Mouse (Mus musculus) intestine, embryonic 14.5 days (tissue): Measurements from ENCODE around the gene Daam1. TPM values are rescaled to one million over a fixed set of nuclear protein-coding genes. Genes with fewer than 3 reads are reported as not detected.

Experiments
- ATAC-seq: fragments of 200-750 bp; cut with Nextera tagmentation; replicated peaks from 2 replicates; pipeline ENCODE4 v1.8.0; 2017; ENCODE audit warnings: low read depth, moderate number of reproducible peaks, moderate TSS enrichment, moderate library complexity; ENCODE audit not compliant: low FRiP score, low TSS enrichment
- DNase-seq: peaks from one replicate; pipeline ENCODE4 v3.0.0-alpha.2; 2018; ENCODE audit warnings: low spot score
- H3K27ac ChIP-seq: fragments of 300-500 bp; sonication (generic); 2 replicates; pipeline ENCODE4 v1.5.1; 2014; ENCODE audit warnings: low read depth, mild to moderate bottlenecking, control low read depth
- H3K27me3 ChIP-seq: fragments of 300-500 bp; sonication (generic); replicated peaks from 2 replicates; pipeline ENCODE4 v1.6.1; 2014; ENCODE audit warnings: low read length, control low read depth; ENCODE audit not compliant: control insufficient read depth, insufficient read depth
- H3K36me3 ChIP-seq: fragments of 300-500 bp; sonication (generic); 2 replicates; pipeline ENCODE4 v1.6.1; 2014; ENCODE audit warnings: low read length, control low read depth; ENCODE audit not compliant: control insufficient read depth, insufficient read depth
- H3K4me1 ChIP-seq: fragments of 300-500 bp; sonication (generic); replicated peaks from 2 replicates; pipeline ENCODE4 v1.6.1; 2014; ENCODE audit warnings: low read length, control low read depth, mixed read lengths; ENCODE audit not compliant: control insufficient read depth, insufficient read depth
- H3K4me2 ChIP-seq: fragments of 300-500 bp; sonication (generic); 2 replicates; pipeline ENCODE4 v1.6.1; 2014; ENCODE audit warnings: low read length
- H3K4me3 ChIP-seq: fragments of 300-500 bp; sonication (generic); 2 replicates; pipeline ENCODE4 v1.5.1; 2014; ENCODE audit warnings: low read depth, low read length, control low read depth, mixed read lengths
- H3K9ac ChIP-seq: fragments of 300-500 bp; sonication (generic); 2 replicates; pipeline ENCODE4 v1.6.1; 2014; ENCODE audit warnings: mild to moderate bottlenecking, low read length
- H3K9me3 ChIP-seq: fragments of 300-500 bp; sonication (generic); 2 replicates; pipeline ENCODE4 v1.6.1; 2016; ENCODE audit warnings: low read length, control low read depth; ENCODE audit not compliant: control insufficient read depth
- WGBS: fragments of 180-500 bp; shearing (Covaris S2); extraction: QIAGEN DNeasy Blood & Tissue Kit; methylation state at CpG from one replicate; pipeline ENCODE4 v1.1.7; 2014; 5-methylcytosine and 5-hydroxymethylcytosine counted together
- polyA plus RNA-seq: library from polyadenylated mRNA; unstranded; fragments of >200 nt; fragmentation: Nextera tagmentation; extraction: Ambion mirVana; gene quantifications from 2 replicates; pipeline ENCODE4 v1.2.1, GENCODE M21; 2014

Daam1 gene
- polyA plus RNA-seq, 1 experiment from 2014 or later: 15.6 TPM

DNA sequence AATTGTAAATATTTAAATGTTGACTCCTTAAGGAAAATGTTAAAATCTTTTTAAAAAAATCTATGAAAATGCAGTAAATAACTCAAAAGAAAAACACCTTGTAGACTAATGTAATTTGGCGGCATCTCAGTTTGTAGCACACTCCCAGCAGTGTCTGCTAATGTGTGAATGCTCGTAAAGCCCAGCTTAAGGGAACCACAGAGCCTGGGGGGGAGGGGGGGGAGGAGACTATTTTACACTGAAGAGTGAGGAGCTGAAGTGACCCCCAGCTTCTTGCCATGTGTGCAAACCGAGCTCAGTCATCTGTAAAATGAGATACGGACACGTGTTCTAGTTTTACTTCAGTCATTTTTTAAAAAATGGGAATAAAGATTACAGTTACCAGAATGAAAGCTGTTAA is 16.7 kb downstream of the Daam1 start:
- Histone ChIP-seq H3K9me3 (no peaks in the 10 kb centered on the region), H3K4me1 (peaks cover 9% of the 10 kb centered on the region), H3K4me2 (no peak overlapping the region), H3K4me3 (no peak overlapping the region), H3K36me3 (no peaks in the 10 kb centered on the region), H3K27me3 (no peaks in the 10 kb centered on the region), H3K27ac (no peak overlapping the region), H3K9ac (no peak overlapping the region)
- DNase-seq (no peak), ATAC-seq (no peak)
- WGBS: 49% methylated on average over 5 of the region's 5 CpGs

DNA sequence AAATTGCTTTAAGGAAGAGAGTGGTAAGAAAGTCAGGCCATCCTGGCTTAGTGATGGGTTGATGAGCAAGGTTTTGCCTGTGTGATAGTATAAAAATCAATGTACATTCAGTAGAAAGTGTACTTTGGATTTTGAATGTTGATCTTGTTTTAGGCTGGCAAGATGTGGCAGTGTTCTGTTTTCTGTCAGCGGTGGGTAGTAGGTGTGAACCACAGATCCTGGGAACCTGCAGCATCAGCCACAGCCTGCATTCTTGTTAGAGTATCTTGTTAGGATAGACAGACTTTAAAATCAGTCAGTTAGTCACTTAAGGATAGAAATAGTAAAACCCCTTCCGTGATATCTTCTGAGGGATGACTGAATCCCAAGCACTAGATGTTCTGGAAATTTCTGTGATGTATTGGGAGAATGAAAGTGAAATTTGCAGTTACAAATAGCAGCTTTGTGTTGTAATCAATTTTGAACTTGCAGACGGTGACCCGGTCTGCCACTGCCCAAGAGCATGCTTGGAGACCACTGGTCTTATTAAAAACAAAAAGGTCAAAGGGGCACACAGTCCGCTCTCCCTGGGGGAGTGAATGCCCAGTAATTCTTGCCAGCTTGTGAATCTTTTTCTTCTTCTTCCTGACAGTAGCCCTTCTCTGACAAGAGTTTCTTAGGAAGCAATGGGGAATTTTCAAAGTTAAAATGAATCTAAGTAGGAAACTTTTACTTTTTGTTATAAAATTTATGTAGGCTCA is 17.3 kb downstream of the Daam1 start:
- Histone ChIP-seq H3K27me3 (no peaks in the 10 kb centered on the region), H3K9ac (no peak overlapping the region), H3K36me3 (no peaks in the 10 kb centered on the region), H3K9me3 (no peaks in the 10 kb centered on the region), H3K27ac (no peak overlapping the region), H3K4me3 (no peak overlapping the region), H3K4me2 (no peak overlapping the region), H3K4me1 (peaks cover 12% of the 10 kb centered on the region)
- no peak for ATAC-seq
- DNase-seq: no peak
- WGBS: 37% methylated on average over 5 of the region's 5 CpGs

DNA sequence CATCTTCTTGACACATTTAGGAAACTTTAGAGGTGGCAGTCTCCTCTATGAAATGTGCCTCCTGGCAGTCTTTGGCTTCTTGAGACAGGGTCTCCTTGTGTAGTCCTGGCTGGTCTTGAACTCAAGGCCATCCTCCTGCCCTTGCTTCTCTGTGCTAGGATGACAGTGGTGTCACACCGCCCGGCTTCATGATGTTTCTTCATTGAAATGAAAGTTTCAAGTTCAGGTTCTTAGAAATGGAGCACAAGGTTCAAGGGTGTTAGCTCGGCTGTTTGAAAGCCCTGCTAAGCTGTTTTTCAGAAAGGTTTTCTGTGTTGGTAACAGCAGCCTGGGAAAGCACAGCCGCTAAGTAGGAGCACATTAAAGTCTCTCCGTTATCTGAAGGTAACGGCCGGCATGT is 18.2 kb downstream of the Daam1 start:
- DNase-seq (no peak), ATAC-seq (no peak)
- H3K4me3 ChIP-seq: no peak overlapping the region
- no peak overlapping the region for H3K4me2 ChIP-seq
- H3K36me3 ChIP-seq: no peaks in the 10 kb centered on the region
- no peak overlapping the region for H3K9ac ChIP-seq
- no peaks in the 10 kb centered on the region for H3K9me3 ChIP-seq
- H3K27me3 ChIP-seq: no peaks in the 10 kb centered on the region
- H3K4me1 ChIP-seq: peaks cover 19% of the 10 kb centered on the region
- no peak overlapping the region for H3K27ac ChIP-seq
- 90% methylated on average over 7 of the region's 7 CpGs for WGBS

DNA sequence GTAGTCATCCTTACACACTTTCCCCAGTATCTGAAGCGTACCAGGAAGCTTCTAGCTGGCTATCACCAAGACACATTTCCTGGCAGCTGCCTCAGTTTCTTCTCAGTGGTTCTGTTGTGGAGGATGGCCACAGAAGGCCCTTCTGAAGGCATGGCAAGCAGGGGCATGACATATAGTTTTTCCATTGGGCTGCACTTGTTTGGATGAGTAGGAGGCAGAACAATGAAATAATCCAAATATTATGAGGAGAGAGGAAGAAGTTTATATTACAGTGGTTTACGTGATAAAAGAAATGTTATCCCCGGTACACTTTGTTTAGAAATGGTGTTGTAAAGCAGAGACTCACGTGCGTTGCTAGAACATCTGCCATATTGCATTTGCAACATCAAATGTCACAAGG is 19.3 kb downstream of the Daam1 start:
- Histone ChIP-seq H3K36me3 (no peaks in the 10 kb centered on the region), H3K9ac (no peak overlapping the region), H3K4me3 (no peak overlapping the region), H3K27ac (peak overlapping the region; percentile 24; the same call in 1 of the 2 replicates), H3K4me1 (peaks cover 30% of the 10 kb centered on the region), H3K27me3 (no peaks in the 10 kb centered on the region), H3K4me2 (no peak overlapping the region), H3K9me3 (no peaks in the 10 kb centered on the region)
- no peak for ATAC-seq
- no peak for DNase-seq
- WGBS: 29% methylated on average over 5 of the region's 5 CpGs

DNA sequence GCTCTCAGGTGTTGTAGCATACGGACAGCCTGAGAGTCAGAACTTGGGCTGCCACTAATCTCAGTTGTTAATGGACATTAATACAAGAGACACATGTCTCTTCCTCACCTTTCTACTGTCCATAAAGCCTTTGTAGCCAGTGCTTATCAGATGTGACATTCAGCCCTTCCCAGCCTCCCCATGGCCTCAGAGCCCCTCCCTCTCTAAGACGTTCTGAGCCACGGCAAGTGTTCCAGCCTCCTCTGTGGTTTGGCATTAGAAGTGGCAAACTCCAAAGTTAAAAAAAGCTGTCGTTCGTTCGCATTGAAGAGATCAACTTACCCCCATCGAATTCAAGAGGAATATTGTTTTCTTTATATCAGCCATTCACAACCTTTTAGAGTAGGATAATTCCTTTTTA is 21.8 kb downstream of the Daam1 start:
- Histone ChIP-seq H3K27me3 (no peaks in the 10 kb centered on the region), H3K27ac (no peak overlapping the region), H3K4me1 (peaks cover 45% of the 10 kb centered on the region), H3K9ac (no peak overlapping the region), H3K4me3 (no peak overlapping the region), H3K9me3 (no peaks in the 10 kb centered on the region), H3K36me3 (no peaks in the 10 kb centered on the region), H3K4me2 (no peak overlapping the region)
- 64% methylated on average over 7 of the region's 7 CpGs for WGBS
- no peak for ATAC-seq
- DNase-seq: no peak

DNA sequence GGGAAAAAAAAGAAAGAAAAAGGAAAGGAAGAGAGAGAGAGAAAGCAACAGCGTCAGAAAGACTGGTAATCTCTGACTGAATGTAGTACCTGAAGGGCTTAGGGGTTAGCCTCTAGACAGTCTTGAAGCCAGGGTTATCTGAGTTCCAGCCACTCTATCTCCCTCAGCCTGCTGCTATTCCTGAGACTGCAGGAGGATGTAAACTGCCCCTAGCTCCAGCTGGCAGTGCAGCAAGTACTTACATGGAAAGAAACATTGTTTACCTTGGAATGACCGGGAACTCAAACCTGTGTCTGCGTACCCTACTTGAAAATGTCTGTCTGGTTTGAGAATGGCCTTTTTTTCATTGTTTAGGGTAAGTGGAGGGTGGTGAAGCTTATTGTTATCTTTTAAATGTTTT is 22.8 kb downstream of the Daam1 start:
- ATAC-seq (no peak), DNase-seq (no peak)
- WGBS: 40% methylated on average over 3 of the region's 3 CpGs
- Histone ChIP-seq H3K36me3 (no peaks in the 10 kb centered on the region), H3K4me1 (peaks cover 43% of the 10 kb centered on the region), H3K9ac (no peak overlapping the region), H3K27me3 (no peaks in the 10 kb centered on the region), H3K4me2 (no peak overlapping the region), H3K4me3 (no peak overlapping the region), H3K27ac (no peak overlapping the region), H3K9me3 (no peaks in the 10 kb centered on the region)

DNA sequence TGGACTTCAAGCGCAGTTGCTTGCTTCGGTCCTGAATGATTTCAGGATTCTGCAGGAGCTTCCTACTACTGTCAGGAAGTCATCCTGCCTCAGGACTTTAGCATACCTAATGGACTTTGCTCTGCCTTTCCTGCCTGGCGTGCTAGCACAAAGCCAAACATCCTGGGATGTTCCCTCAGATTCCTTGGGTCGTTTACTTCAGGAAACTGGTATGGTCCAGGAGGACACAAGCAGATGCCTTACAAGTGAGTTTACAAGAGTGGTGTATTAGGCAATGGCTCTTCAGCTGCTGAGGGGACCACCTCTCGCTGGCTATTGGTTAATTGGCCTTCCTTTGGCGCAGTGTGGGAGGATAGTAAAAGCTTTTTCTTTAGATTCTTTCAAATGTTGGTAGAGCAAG is 23.3 kb downstream of the Daam1 start:
- no peaks in the 10 kb centered on the region for H3K9me3 ChIP-seq
- no peaks in the 10 kb centered on the region for H3K27me3 ChIP-seq
- no peak for ATAC-seq
- DNase-seq: no peak
- H3K4me2 ChIP-seq: no peak overlapping the region
- no peak overlapping the region for H3K9ac ChIP-seq
- WGBS: 43% methylated on average over 6 of the region's 6 CpGs
- no peaks in the 10 kb centered on the region for H3K36me3 ChIP-seq
- H3K4me1 ChIP-seq: peaks cover 48% of the 10 kb centered on the region
- no peak overlapping the region for H3K4me3 ChIP-seq
- peak overlapping the region; percentile 2; the same call in 1 of the 2 replicates for H3K27ac ChIP-seq

DNA sequence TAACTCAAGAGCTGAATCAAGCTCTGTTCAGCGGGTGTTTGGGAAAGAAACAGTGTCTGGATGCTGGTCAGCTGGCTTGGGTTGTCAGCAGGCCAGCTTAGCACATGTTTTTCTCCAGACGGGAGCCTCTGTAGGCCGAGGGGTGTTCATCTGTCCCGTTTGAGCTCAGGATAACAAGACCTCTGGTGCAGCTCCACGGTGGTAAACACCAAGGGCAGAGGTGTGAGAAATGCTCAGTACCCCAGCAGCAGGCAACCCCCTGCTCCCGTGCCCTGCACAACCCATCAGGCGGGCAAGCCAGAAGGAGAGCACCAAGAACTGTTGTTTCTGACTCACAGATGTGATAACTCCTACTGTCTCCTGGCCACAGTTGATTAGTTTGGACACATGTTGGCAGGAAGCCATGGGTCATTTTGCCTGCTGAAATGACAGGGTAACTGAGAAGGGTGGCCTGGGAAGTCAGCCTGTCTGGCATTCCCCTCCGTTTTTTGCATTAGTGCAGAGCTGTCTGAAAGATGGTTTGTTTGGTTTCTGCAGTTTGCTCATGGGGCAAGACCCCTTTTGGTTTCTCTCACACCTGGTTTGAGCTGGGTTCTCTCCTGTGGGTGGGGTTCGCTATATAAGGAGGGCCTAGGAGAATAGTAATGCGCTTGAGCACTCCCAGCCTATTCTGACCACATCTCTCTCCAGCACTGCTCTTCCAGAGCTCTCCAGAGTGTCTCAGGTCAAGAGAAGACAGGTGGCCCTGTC is 25.0 kb downstream of the Daam1 start:
- 27% methylated on average over 10 of the region's 10 CpGs for WGBS
- 0 out of 2 replicates have a peak, but pooled peaks cover 7% of the 10 kb centered on the region for H3K36me3 ChIP-seq
- H3K9ac ChIP-seq: no peak overlapping the region
- peak overlapping the region; percentile 73 for H3K27ac ChIP-seq
- ATAC-seq (0 out of 2 replicates have a peak, but pooled peaks have one; percentile 19), DNase-seq (no peak)
- H3K4me1 ChIP-seq: peaks cover 46% of the 10 kb centered on the region
- H3K4me2 ChIP-seq: peak overlapping the region; percentile 12; the same call in 1 of the 2 replicates
- no peak overlapping the region for H3K4me3 ChIP-seq
- no peaks in the 10 kb centered on the region for H3K9me3 ChIP-seq
- no peaks in the 10 kb centered on the region for H3K27me3 ChIP-seq

DNA sequence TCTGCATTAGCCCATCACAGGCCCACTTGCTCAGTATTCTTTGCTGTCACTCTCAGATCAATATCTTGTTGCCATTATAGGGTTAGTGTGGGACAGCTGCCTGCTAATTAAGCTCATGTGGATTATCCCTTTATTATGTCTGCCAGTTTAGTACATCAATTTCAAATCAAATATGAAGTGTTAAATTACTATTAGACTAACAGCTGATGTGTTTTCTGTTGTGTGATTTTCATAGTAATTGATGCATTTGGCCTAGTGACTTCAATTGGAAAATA is 25.5 kb downstream of the Daam1 start:
- Histone ChIP-seq H3K4me1 (peaks cover 46% of the 10 kb centered on the region), H3K4me2 (no peak overlapping the region), H3K27me3 (no peaks in the 10 kb centered on the region), H3K4me3 (no peak overlapping the region), H3K9me3 (no peaks in the 10 kb centered on the region), H3K9ac (no peak overlapping the region), H3K27ac (peak overlapping the region; percentile 73; the same call in 1 of the 2 replicates), H3K36me3 (0 out of 2 replicates have a peak, but pooled peaks cover 7% of the 10 kb centered on the region)
- no peak for DNase-seq
- no peak for ATAC-seq
